Mouse (Mus musculus) lung, adult 2 months (tissue): ENCODE measurements at regions not wholly inside any gene's neighbourhood (a gene's known extent, or its start where the extent isn't known, plus 50 kb on each side); places are given as distances from the start of the nearest gene placed in this dataset.

Source experiments
- CTCF ChIP-seq: fragments of 200-500 bp; IDR thresholded peaks from 2 replicates; pipeline ENCODE4 v1.5.1; 2011; ENCODE audit warnings: mild to moderate bottlenecking, low read length, control low read depth; ENCODE audit not compliant: insufficient read depth
- POLR2A ChIP-seq: fragments of 200-500 bp; IDR thresholded peaks from 2 replicates; pipeline ENCODE4 v1.6.1; 2011; ENCODE audit warnings: low read depth, mild to moderate bottlenecking, control low read depth, low read length, borderline replicate concordance; ENCODE audit errors: extremely low read depth

- TF ChIP-seq CTCF = no peak
- TF ChIP-seq POLR2A = no peak
Observed at GRCm38 (mm10) chr6:109172104-109172850, 343.8 kb downstream of the Edem1 start.
